Mouse (Mus musculus) cerebellum, adult 11 months (tissue): ENCODE data around the gene Kmt5a.
"Not testable (repeated sequence)": the region's sequence is repeated elsewhere in the genome, so short reads cannot be mapped to it uniquely, and the experiment has no call there.

Experiments
- DNase-seq: peaks from one replicate; pipeline ENCODE4 v3.0.0; 2022

Gene Kmt5a

DNA sequence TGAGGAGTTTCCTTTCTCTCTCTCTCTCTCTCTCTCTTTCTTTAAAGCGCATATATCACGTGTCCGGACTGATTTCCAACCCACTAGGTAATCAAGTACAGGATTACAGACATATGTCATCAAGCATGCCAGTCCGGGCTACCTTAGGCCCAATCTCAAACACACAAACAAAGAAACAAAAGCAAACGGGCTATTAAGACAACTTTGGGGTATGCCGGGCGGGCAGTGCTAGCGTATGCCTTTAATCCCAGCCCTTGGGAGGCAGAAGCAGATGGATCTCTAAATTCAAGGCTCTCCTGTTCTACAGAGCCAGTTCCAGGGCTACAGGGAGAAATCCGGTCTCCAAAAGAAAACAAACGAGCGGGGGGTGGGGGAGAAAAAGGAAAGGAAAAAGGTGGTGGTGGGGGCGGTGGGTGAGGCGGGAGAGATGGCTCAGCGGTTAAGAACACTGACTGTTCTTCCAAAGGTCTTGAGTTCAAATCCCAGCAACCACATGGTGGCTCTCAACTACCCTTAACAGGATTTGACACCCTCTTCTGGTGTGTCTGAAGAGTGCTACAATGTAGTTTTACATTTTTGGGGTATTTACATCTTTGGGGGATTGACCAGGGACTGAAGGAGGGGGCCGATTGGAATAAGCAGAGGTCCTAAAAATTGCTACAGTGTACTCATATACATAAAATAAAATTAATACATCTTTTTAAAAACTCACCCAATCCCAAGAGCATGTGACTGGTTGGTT lies 44.1 kb downstream of the Kmt5a start:
- no peak for DNase-seq

DNA sequence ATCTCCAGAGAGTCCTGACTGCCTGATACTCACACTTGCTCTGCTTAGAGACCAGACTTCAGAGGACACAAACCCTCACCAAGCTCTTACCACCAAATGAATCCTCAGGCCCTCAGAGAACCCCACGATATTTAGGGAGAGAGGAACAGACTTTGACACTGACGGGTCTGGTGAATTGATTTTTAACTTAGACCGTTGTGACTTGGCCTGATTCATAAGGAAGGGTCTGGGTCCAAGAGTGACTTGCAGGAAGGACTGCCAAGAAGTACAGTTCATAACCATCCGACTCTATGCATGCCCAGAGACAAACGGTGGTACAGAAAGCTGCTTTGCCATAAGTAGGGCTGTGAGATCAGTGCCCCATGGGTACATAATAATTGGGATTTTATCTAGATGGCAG lies 45.9 kb downstream of the Kmt5a start:
- no peak for DNase-seq

- no peak for DNase-seq
Measured at GRCm38 (mm10) chr5:124488885-124489284, 49.2 kb downstream of the Kmt5a start.

DNA sequence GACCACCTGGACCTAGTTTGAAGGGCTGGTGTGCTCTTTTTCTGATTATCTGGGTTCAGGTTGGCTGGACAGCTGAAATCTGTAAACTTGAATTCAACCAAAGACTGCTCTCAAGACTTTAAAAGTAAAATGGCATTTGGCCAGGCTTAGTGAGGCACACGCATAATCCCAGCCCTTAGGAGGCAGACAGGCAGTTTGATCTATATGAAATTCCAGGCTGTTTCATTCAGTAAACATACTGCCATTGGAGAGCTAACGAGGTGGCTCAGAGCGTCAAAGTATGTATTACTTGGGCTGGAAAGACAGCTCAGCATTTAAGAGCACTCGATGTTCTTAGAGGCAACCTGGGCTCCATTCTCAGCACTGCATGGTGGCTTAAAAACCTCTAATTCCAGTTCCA lies 52.0 kb downstream of the Kmt5a start:
- DNase-seq, result no peak

- no peak for DNase-seq
Measured at GRCm38 (mm10) chr5:124492618-124493017, 52.9 kb downstream of the Kmt5a start.

DNA sequence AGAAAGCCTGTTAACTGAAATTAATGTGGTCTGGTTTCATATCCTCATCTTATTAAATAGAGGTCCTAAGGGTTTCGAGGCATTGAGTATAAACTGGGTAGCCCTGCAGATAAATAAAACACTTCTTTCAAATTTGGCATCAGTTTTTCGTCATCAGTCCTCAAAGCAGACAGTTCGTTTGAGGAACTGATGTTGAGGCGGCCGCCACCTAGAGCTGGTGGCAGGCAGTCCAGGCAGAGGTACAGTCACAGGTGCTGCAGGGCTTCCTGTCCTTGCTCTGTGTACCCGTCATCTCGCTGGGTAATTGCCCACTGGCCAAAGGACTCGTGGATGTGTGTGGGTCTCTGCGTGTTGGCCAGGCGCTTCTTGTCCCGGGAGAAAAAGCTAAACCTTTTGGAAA lies 53.7 kb downstream of the Kmt5a start:
- no peak for DNase-seq

GRCm38 (mm10) chr5:124495547-124495946 lies 55.8 kb downstream of the Kmt5a start:
- DNase-seq, result no peak

DNA sequence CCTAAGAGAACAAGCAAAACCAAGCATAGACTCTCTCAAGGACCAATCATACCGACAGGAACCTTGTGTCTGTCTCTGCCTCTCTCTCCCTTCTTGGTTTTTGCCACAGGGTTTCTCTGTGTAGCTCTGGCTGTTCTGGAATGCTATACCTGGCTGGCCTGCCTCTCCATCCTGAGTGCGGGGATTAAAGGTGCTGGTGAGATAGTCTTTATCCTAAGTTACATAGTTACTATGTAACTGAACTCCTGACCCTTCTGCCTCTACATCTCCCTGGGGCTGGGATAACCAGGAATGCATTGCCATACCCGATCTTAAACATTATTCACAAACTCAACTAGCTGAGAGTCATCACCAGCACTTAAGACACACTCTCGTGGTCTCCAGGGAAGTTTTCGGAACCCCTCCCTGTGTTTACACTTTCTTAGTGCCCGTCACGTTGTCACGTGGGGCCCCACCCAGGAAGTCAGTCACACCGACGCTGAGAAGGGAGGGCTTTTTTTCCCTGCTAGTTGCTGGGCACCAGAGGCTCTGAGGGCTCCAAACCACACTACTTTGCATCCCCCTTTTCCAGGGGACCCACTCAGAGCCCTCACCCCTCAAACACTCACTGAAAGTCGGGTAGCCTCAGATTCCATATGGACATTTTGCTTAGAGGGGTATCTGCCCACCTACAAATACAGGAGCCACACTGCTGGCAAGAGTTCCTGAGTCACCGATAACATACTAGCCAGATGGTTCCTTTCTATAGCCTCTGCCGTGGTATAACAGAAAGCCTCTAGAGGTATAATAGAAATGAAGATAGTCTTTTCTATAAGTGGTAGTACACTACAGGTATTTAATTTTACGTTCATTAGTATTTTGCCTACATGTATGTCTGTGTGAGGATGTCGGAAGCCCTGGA lies 57.1 kb downstream of the Kmt5a start:
- DNase-seq, result no peak

GRCm38 (mm10) chr5:124498221-124498876 lies 58.6 kb downstream of the Kmt5a start:
- DNase-seq, result no peak

- no peak for DNase-seq
Measured at GRCm38 (mm10) chr5:124499001-124499400, 59.3 kb downstream of the Kmt5a start.

DNA sequence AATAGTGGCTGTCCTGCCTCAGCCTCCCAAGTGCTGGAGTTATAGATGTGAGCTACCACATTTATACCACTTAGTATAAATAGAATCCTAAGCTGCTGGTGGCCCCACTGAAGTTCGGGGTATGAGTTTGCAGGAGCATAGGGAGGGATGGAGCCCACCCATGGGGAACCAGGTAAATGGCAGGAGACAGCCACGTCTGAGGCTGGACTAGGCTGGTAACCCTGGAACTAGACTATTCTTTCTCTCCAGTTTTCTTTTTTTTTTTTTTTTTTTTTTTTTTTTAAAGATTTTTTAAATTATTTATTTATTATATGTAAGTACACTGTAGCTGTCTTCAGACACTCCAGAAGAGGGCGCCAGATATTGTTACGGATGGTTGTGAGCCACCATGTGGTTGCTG lies 60.3 kb downstream of the Kmt5a start:
- DNase-seq, result not testable (repeated sequence)

- DNase-seq, result no peak
Measured at GRCm38 (mm10) chr5:124500573-124500972, 60.8 kb downstream of the Kmt5a start.

DNA sequence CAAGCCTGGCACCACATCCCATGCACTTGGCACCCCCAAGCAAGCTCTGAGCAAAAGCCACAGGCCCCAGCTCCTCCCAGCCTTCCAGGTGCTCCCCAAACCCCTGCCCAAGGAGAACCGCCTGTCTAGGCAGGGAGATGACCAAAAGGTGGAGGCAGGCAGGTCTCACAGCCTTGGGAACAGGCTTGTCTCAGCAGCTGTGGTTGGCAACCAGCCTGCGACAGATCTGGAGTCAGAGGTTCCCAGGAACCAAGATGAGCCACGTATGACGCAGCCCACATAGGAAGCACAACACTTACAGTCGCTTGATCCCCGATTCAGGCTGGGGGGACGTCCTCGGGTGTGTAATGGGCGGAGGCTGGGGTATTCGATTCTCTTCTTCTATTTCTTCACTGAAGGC lies 61.8 kb downstream of the Kmt5a start:
- DNase-seq, result no peak

DNA sequence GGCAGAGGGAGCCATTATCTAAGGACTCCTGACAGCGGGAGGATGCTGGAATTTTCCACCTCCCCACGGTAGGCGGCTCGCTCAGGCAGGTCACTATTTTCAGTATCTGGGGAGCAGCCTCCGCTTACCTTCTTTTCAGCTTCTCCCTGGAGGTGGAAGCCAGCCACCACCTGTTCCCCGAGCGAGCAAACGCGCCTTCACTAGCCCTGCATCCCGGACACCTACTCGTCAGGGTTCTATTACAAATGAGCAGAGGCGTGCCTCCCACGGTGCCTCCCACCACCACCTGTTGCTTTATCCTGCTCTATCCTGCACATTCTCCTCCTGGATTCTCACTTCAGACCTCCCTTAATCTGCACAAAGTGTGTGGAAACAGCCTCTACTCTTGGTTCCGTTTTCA lies 64.0 kb downstream of the Kmt5a start:
- no peak for DNase-seq

- DNase-seq, result no peak
Measured at GRCm38 (mm10) chr5:124505235-124505634, 65.5 kb downstream of the Kmt5a start.

DNA sequence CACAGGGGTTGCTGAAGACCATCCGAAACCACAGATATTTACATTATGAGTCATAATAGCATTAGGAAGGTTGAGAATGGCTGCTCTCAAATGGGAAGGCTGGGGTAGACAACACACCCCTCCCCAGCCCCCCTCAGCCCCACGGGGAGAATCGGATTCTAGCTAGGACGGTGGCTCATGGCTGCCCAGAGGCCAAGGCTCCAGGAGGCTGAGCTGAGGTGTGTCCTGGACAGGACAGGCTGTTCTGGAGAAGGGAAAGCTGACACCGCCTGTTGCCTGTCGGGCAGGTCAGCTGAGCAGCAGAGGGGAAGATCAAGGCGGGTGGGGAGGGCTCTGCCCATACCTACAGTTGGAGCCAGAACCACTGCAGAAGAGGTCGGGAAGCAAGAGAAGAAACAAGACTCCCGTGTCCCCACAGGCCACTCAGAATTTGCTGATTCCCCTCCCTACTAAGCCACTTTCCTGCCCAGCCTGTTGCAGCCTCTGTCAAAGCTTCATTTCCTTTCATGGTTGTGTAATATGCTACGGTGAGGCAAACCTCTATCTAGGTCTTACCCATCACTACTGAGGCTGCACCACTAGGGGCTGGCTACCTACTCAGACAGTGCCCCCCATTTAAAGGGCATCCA lies 67.1 kb downstream of the Kmt5a start:
- DNase-seq, result no peak

DNA sequence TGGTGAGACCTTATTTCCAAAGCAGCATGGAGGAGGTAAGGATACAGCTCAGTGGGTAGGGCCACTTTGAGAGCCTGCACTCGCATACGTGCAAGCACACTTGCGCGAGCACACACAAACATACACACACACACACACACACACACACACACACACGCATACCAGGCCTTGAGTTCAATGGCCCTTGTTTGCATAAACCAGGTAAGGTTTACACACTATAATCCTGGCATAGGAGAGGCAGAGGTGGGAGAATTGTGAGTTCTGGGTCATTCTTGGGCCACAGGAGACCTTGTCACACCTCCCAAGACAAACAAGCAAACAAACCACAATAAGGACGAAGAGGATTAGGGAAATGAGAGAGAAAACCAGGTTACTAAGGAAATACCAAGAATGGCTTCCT lies 69.5 kb downstream of the Kmt5a start:
- no peak for DNase-seq

- DNase-seq, result no peak
Measured at GRCm38 (mm10) chr5:124509742-124510237, 70.1 kb downstream of the Kmt5a start.

- DNase-seq, result no peak
Measured at GRCm38 (mm10) chr5:124510536-124511050, 70.9 kb downstream of the Kmt5a start.
